In the genomic region with DNA sequence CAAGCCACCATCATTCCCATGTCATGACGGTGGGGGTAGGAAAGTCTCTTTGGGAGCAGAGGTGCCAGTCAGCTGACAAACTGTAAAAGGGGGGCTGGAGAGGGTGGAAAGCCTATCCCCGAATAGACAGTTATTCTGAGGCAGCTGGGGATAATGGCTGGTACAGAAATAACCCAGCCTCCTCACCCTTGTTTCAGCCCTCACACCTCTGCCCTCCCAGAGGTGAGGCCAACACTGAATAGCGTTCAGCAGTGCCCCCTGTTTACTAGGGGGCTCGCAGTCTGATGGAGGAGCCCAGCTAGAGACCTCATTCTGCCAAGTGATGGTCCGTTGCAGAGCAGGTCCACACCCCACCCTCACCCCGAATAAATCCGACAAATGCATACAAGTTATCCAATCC, we compare ENCODE assay signal across 8 mouse cellular contexts. TPM values are rescaled to one million over a fixed set of nuclear protein-coding genes. Genes with fewer than 3 reads are reported as not detected.
A peak's percentile ranks its signal among the peaks of the same experiment; 100 is the strongest.
DNase-seq lines count a peak whose midpoint lies in the region; ATAC-seq lines count a peak whose summit lies in the region.
"Had no signal": no experiment of that assay in that cellular context is flagged by ENCODE, and none has a peak within 500 bp of the region (broad histone marks: within the 10 kb centered on the region; RNA-seq: fewer than 3 reads in every experiment).

No protein-coding gene starts in this region.

- H3K4me3 ChIP-seq in heart, embryonic 13.5 days = no peak overlapping the region
- peak overlapping the region; percentile 96 for H3K4me3 ChIP-seq in liver, embryonic 13.5 days (replicated peaks)

- H3K9ac ChIP-seq in heart, embryonic 13.5 days = peak overlapping the region; percentile 96
- peak overlapping the region; percentile 96 for H3K9ac ChIP-seq in liver, embryonic 13.5 days

- DNase-seq in heart, postnatal 14 days = no peak
- peak; percentile 12 for DNase-seq in thymus, postnatal 4 days
- no peak for DNase-seq in thymus, postnatal 25 days
- DNase-seq in liver, embryonic 13.5 days = no peak
- no peak for DNase-seq in embryo, embryonic 11 days
- no peak for DNase-seq in frontal cortex, postnatal 25 days (ENCODE audit: low spot score in 2 of 2)

- peaks cover 30% of the 10 kb centered on the region for H3K4me1 ChIP-seq in heart, embryonic 13.5 days
- H3K4me1 ChIP-seq in liver, embryonic 13.5 days (replicated peaks) = peaks cover 47% of the 10 kb centered on the region

- peaks cover 12% of the 10 kb centered on the region for H3K36me3 ChIP-seq in heart, embryonic 13.5 days
- H3K36me3 ChIP-seq in liver, embryonic 13.5 days = peaks cover 17% of the 10 kb centered on the region; the same call in 1 of the 2 replicates

- intact Hi-C loops in heart, postnatal 14 days (cut with DNase I) = no loop called here

- 74% methylated on average over 7 of the region's 7 CpGs for WGBS in heart, embryonic 13.5 days
- 81% methylated on average over 7 of the region's 7 CpGs for WGBS in liver, embryonic 13.5 days (ENCODE audit: insufficient replicate concordance)

- no peaks in the 10 kb centered on the region for H3K27me3 ChIP-seq in heart, embryonic 13.5 days (replicated peaks)
- no peaks in the 10 kb centered on the region for H3K27me3 ChIP-seq in liver, embryonic 13.5 days
- H3K27me3 ChIP-seq: Patski had no signal

- ATAC-seq in heart, embryonic 13.5 days (ENCODE audit: extremely low read depth, insufficient number of reproducible peaks, low FRiP score, low TSS enrichment) = no peak
- ATAC-seq in liver, embryonic 13.5 days (ENCODE audit: low read depth) = no peak

- peak overlapping the region; percentile 99 for H3K27ac ChIP-seq in heart, embryonic 13.5 days (replicated peaks)
- H3K27ac ChIP-seq in liver, embryonic 13.5 days = no peak overlapping the region; the same call in 1 of the 2 replicates

- H3K4me2 ChIP-seq in heart, embryonic 13.5 days = peak overlapping the region; percentile 83
- H3K4me2 ChIP-seq in liver, embryonic 13.5 days = peak overlapping the region; percentile 79

- no peaks in the 10 kb centered on the region for H3K9me3 ChIP-seq in heart, embryonic 13.5 days
- no peaks in the 10 kb centered on the region for H3K9me3 ChIP-seq in liver, embryonic 13.5 days (replicated peaks)

RNA-seq across cellular contexts. Expression of a gene that starts 1.1 kb away (rescaled TPM):
- 52.5 and 71.1 TPM in 2 replicates for polyA plus RNA-seq in heart, embryonic 13.5 days (2015; fragmentation: Nextera tagmentation; extraction: Ambion mirVana)
- 100 to 1,000 TPM in 1 of 2 experiments, 10 to 100 TPM in 1; 98.1 to 101 TPM for total RNA-seq in heart, postnatal 14 days (2021)
- 51.5 and 53.3 TPM in 2 replicates for polyA plus RNA-seq in liver, embryonic 13.5 days (2015; fragmentation: Nextera tagmentation; extraction: Ambion mirVana)
